Mouse (Mus musculus): ENCODE data around the gene Arhgap22. TPM values are rescaled to one million over a fixed set of nuclear protein-coding genes. Genes with fewer than 3 reads are reported as not detected.

Gene Arhgap22
- polyA plus RNA-seq, 1 experiment from 2014 or later = 4.2 TPM

- no peak for ATAC-seq (ENCODE audit: insufficient number of reproducible peaks, low FRiP score)
These were observed 20.1 kb upstream of the Arhgap22 start for GRCm38 (mm10) chr14:33193762-33194161.

GRCm38 (mm10) chr14:33194241-33194640, 19.6 kb upstream of the Arhgap22 start:
- H3K4me2 ChIP-seq = no peak overlapping the region
- no peaks in the 10 kb centered on the region for H3K36me3 ChIP-seq
- no peaks in the 10 kb centered on the region for H3K27me3 ChIP-seq (replicated peaks)
- H3K4me1 ChIP-seq (replicated peaks) = no peaks in the 10 kb centered on the region
- H3K27ac ChIP-seq (ENCODE audit: poor library complexity, severe bottlenecking) = no peak overlapping the region
- WGBS = 73% methylated on average over 3 of the region's 3 CpGs
- H3K9ac ChIP-seq = no peak overlapping the region
- no peaks in the 10 kb centered on the region for H3K9me3 ChIP-seq (replicated peaks)
- no peak overlapping the region for H3K4me3 ChIP-seq
- ATAC-seq (ENCODE audit: insufficient number of reproducible peaks, low FRiP score) = no peak

More at GRCm38 (mm10) chr14:33193762-33194161, 20.1 kb upstream of the Arhgap22 start:
- no peaks in the 10 kb centered on the region for H3K36me3 ChIP-seq
- no peaks in the 10 kb centered on the region for H3K27me3 ChIP-seq (replicated peaks)
- H3K27ac ChIP-seq (ENCODE audit: poor library complexity, severe bottlenecking) = no peak overlapping the region
- no peak overlapping the region for H3K9ac ChIP-seq
- no peaks in the 10 kb centered on the region for H3K9me3 ChIP-seq (replicated peaks)
- H3K4me3 ChIP-seq = no peak overlapping the region
- no peaks in the 10 kb centered on the region for H3K4me1 ChIP-seq (replicated peaks)
- H3K4me2 ChIP-seq = no peak overlapping the region

DNA sequence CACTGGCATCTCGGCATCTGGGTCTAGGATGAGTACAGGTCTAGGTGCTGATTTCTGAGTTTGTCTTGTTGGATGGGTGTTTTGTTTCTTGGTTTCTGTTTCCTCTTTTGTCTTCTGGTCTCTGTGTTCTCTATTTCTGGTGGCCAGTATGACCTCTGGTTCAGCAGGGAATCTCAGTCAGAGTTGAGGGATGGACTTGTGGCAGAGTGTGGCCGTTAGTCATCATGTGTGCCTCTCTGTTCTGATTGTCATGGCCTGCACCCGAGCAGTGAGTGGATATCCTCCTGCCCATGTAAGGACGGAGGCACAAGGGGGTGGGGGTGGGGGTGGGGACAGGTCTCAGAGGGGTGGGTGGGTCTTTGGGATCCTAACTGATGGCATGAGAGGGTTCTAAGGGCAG, 11.7 kb upstream of the Arhgap22 start:
- Histone ChIP-seq H3K4me1 (replicated peaks) (peaks cover 5% of the 10 kb centered on the region; the same call in 1 of the 2 replicates), H3K4me3 (no peak overlapping the region), H3K27me3 (replicated peaks) (no peaks in the 10 kb centered on the region), H3K9ac (no peak overlapping the region), H3K4me2 (no peak overlapping the region), H3K36me3 (no peaks in the 10 kb centered on the region), H3K27ac (ENCODE audit: poor library complexity, severe bottlenecking) (no peak overlapping the region), H3K9me3 (replicated peaks) (no peaks in the 10 kb centered on the region)
- ATAC-seq (ENCODE audit: insufficient number of reproducible peaks, low FRiP score) = no peak
- WGBS = 74% methylated on average over 4 of the region's 4 CpGs

- no peaks in the 10 kb centered on the region for H3K36me3 ChIP-seq
- no peak for ATAC-seq (ENCODE audit: insufficient number of reproducible peaks, low FRiP score)
- 0 out of 2 replicates have a peak, but pooled peaks cover 2% of the 10 kb centered on the region for H3K27me3 ChIP-seq (replicated peaks)
- no peak overlapping the region for H3K4me3 ChIP-seq
- no peak overlapping the region for H3K27ac ChIP-seq (ENCODE audit: poor library complexity, severe bottlenecking)
- no peak overlapping the region for H3K4me2 ChIP-seq
- H3K9me3 ChIP-seq (replicated peaks) = no peaks in the 10 kb centered on the region
- 60% methylated on average over 6 of the region's 6 CpGs for whole genome bisulfite sequencing
- peaks cover 5% of the 10 kb centered on the region; the same call in 1 of the 2 replicates for H3K4me1 ChIP-seq (replicated peaks)
- no peak overlapping the region for H3K9ac ChIP-seq
These were observed 10.9 kb upstream of the Arhgap22 start for GRCm38 (mm10) chr14:33202885-33203284.

GRCm38 (mm10) chr14:33203777-33204176, 10.0 kb upstream of the Arhgap22 start:
- no peaks in the 10 kb centered on the region for H3K36me3 ChIP-seq
- H3K4me2 ChIP-seq = no peak overlapping the region
- ATAC-seq (ENCODE audit: insufficient number of reproducible peaks, low FRiP score) = no peak
- H3K27me3 ChIP-seq (replicated peaks) = peaks cover 4% of the 10 kb centered on the region; the same call in 1 of the 2 replicates
- peaks cover 5% of the 10 kb centered on the region; the same call in 1 of the 2 replicates for H3K4me1 ChIP-seq (replicated peaks)
- WGBS = 83% methylated on average over 14 of the region's 14 CpGs
- H3K4me3 ChIP-seq = no peak overlapping the region
- H3K27ac ChIP-seq (ENCODE audit: poor library complexity, severe bottlenecking) = no peak overlapping the region
- no peaks in the 10 kb centered on the region for H3K9me3 ChIP-seq (replicated peaks)
- H3K9ac ChIP-seq = no peak overlapping the region

- Histone ChIP-seq H3K9ac (no peak overlapping the region), H3K36me3 (no peaks in the 10 kb centered on the region), H3K4me3 (peak overlapping the region; percentile 29; the same call in 1 of the 2 replicates), H3K9me3 (replicated peaks) (no peaks in the 10 kb centered on the region), H3K27me3 (replicated peaks) (peaks cover 4% of the 10 kb centered on the region; the same call in 1 of the 2 replicates), H3K4me1 (replicated peaks) (peaks cover 5% of the 10 kb centered on the region; the same call in 1 of the 2 replicates), H3K4me2 (peak overlapping the region; percentile 66), H3K27ac (ENCODE audit: poor library complexity, severe bottlenecking) (no peak overlapping the region)
- no peak for ATAC-seq (ENCODE audit: insufficient number of reproducible peaks, low FRiP score)
- 42% methylated on average over 21 of the region's 24 CpGs for WGBS
These were observed 8.4 kb upstream of the Arhgap22 start for GRCm38 (mm10) chr14:33205280-33205965.

- Histone ChIP-seq H3K9ac (no peak overlapping the region), H3K4me2 (no peak overlapping the region), H3K4me1 (replicated peaks) (peaks cover 5% of the 10 kb centered on the region; the same call in 1 of the 2 replicates), H3K36me3 (no peaks in the 10 kb centered on the region), H3K27ac (ENCODE audit: poor library complexity, severe bottlenecking) (no peak overlapping the region), H3K27me3 (replicated peaks) (peaks cover 4% of the 10 kb centered on the region; the same call in 1 of the 2 replicates), H3K9me3 (replicated peaks) (no peaks in the 10 kb centered on the region), H3K4me3 (no peak overlapping the region)
- 14% methylated on average over 2 of the region's 2 CpGs for WGBS
- no peak; the same call in 1 of the 2 replicates for ATAC-seq (ENCODE audit: insufficient number of reproducible peaks, low FRiP score)
These were observed 6.8 kb upstream of the Arhgap22 start for GRCm38 (mm10) chr14:33207011-33207410.

GRCm38 (mm10) chr14:33208331-33208730, 5.5 kb upstream of the Arhgap22 start:
- Histone ChIP-seq H3K4me1 (replicated peaks) (peaks cover 5% of the 10 kb centered on the region; the same call in 1 of the 2 replicates), H3K9ac (no peak overlapping the region), H3K27ac (ENCODE audit: poor library complexity, severe bottlenecking) (no peak overlapping the region), H3K36me3 (no peaks in the 10 kb centered on the region), H3K27me3 (replicated peaks) (peaks cover 13% of the 10 kb centered on the region; the same call in 1 of the 2 replicates), H3K4me2 (no peak overlapping the region), H3K4me3 (no peak overlapping the region), H3K9me3 (replicated peaks) (no peaks in the 10 kb centered on the region)
- 31% methylated on average over 5 of the region's 5 CpGs for WGBS
- no peak for ATAC-seq (ENCODE audit: insufficient number of reproducible peaks, low FRiP score)

DNA sequence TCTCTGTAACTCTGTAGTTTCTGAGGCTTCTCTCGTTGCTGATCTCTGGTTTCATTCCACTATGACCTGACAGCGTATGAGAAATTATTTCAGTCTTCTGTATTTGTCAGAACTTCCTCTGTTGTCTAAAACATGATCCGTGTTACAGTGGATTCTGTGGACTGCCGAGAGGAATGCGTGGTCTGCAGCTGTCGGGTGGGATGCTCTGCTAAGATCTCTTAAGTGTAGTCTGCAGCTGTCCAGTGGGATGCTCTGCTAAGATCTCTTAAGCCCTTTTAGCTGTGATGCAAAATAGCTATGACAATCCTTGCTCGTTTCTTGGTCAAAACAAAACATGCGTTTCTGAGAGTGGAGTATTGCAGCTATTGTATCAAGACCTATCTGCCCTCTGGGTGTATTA, 3.0 kb upstream of the Arhgap22 start:
- peaks cover 23% of the 10 kb centered on the region for H3K27me3 ChIP-seq (replicated peaks)
- ATAC-seq (ENCODE audit: insufficient number of reproducible peaks, low FRiP score) = no peak
- peaks cover 7% of the 10 kb centered on the region for H3K4me1 ChIP-seq (replicated peaks)
- H3K9ac ChIP-seq = no peak overlapping the region
- no peak overlapping the region for H3K4me3 ChIP-seq
- no peaks in the 10 kb centered on the region for H3K36me3 ChIP-seq
- H3K27ac ChIP-seq (ENCODE audit: poor library complexity, severe bottlenecking) = no peak overlapping the region
- 78% methylated on average over 8 of the region's 8 CpGs for WGBS
- no peaks in the 10 kb centered on the region for H3K9me3 ChIP-seq (replicated peaks)
- no peak overlapping the region for H3K4me2 ChIP-seq

- 66% methylated on average over 5 of the region's 5 CpGs for WGBS
- Histone ChIP-seq H3K9me3 (replicated peaks) (no peaks in the 10 kb centered on the region), H3K4me3 (no peak overlapping the region), H3K36me3 (no peaks in the 10 kb centered on the region), H3K27me3 (replicated peaks) (peaks cover 40% of the 10 kb centered on the region), H3K9ac (no peak overlapping the region), H3K4me2 (no peak overlapping the region), H3K4me1 (replicated peaks) (peaks cover 7% of the 10 kb centered on the region), H3K27ac (ENCODE audit: poor library complexity, severe bottlenecking) (no peak overlapping the region)
- ATAC-seq (ENCODE audit: insufficient number of reproducible peaks, low FRiP score) = no peak
These were observed 1.4 kb upstream of the Arhgap22 start for GRCm38 (mm10) chr14:33212271-33212957.

GRCm38 (mm10) chr14:33212958-33213309, 892 bp upstream of the Arhgap22 start:
- Histone ChIP-seq H3K4me2 (no peak overlapping the region), H3K36me3 (no peaks in the 10 kb centered on the region), H3K9me3 (replicated peaks) (no peaks in the 10 kb centered on the region), H3K4me3 (no peak overlapping the region), H3K9ac (no peak overlapping the region), H3K4me1 (replicated peaks) (peaks cover 7% of the 10 kb centered on the region), H3K27ac (ENCODE audit: poor library complexity, severe bottlenecking) (no peak overlapping the region), H3K27me3 (replicated peaks) (peaks cover 42% of the 10 kb centered on the region)
- WGBS = 80% methylated on average over 12 of the region's 12 CpGs
- ATAC-seq (ENCODE audit: insufficient number of reproducible peaks, low FRiP score) = no peak

Data from heart, embryonic 12.5 days (tissue).